Mouse (Mus musculus): ENCODE measurements around the gene Ugt1a6b. TPM values are rescaled to one million over a fixed set of nuclear protein-coding genes. Genes with fewer than 3 reads are reported as not detected.

The Ugt1a6b gene
- polyA plus RNA-seq, 1 experiment from 2014 or later, result 1.0 TPM

GRCm38 (mm10) chr1:88240579-88240978, 137.5 kb downstream of the Ugt1a6b start:
- H3K9ac ChIP-seq, result no peak overlapping the region
- H3K4me1 ChIP-seq, result no peaks in the 10 kb centered on the region
- H3K27me3 ChIP-seq, result no peaks in the 10 kb centered on the region
- 76% methylated on average over 4 of the region's 4 CpGs for WGBS
- H3K27ac ChIP-seq, result no peak overlapping the region
- H3K9me3 ChIP-seq (replicated peaks), result peaks cover 92% of the 10 kb centered on the region
- H3K4me2 ChIP-seq (replicated peaks), result no peak overlapping the region
- peak; percentile 13 for ATAC-seq (ENCODE audit: low FRiP score)
- H3K36me3 ChIP-seq, result no peaks in the 10 kb centered on the region
- no peak overlapping the region for H3K4me3 ChIP-seq

DNA sequence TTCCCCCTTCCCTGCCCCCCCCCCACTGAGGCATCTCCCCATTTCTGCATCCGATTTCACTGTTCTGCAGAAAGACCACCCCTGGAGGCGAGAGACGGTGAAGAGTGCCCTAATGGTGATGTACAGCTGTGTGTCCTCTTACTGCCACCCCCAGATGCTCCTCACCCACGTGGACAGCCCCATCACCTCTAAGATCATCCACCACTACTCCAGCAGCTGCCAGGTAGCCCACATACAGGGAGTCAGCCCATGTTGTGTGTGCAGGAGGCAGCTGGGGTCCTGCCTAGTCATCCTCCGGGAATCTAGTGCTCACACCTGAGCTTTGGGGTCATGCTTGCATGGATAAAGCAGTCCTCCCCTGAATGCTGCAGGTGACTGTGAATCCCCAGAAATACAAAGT, 140.8 kb downstream of the Ugt1a6b start:
- H3K36me3 ChIP-seq, result no peaks in the 10 kb centered on the region
- H3K4me1 ChIP-seq, result no peaks in the 10 kb centered on the region
- 67% methylated on average over 5 of the region's 5 CpGs for WGBS
- no peak overlapping the region for H3K4me3 ChIP-seq
- no peaks in the 10 kb centered on the region for H3K27me3 ChIP-seq
- ATAC-seq (ENCODE audit: low FRiP score), result no peak
- H3K27ac ChIP-seq, result no peak overlapping the region
- H3K4me2 ChIP-seq (replicated peaks), result no peak overlapping the region
- H3K9me3 ChIP-seq (replicated peaks), result peaks cover 94% of the 10 kb centered on the region
- no peak overlapping the region for H3K9ac ChIP-seq

- Histone ChIP-seq H3K27ac (no peak overlapping the region), H3K4me1 (no peaks in the 10 kb centered on the region), H3K27me3 (no peaks in the 10 kb centered on the region), H3K36me3 (no peaks in the 10 kb centered on the region), H3K4me3 (no peak overlapping the region), H3K4me2 (replicated peaks) (no peak overlapping the region), H3K9me3 (replicated peaks) (peaks cover 94% of the 10 kb centered on the region), H3K9ac (no peak overlapping the region)
- WGBS, result 78% methylated on average over 6 of the region's 6 CpGs
- no peak for ATAC-seq (ENCODE audit: low FRiP score)
Observed at GRCm38 (mm10) chr1:88245881-88246280, 142.8 kb downstream of the Ugt1a6b start.

DNA sequence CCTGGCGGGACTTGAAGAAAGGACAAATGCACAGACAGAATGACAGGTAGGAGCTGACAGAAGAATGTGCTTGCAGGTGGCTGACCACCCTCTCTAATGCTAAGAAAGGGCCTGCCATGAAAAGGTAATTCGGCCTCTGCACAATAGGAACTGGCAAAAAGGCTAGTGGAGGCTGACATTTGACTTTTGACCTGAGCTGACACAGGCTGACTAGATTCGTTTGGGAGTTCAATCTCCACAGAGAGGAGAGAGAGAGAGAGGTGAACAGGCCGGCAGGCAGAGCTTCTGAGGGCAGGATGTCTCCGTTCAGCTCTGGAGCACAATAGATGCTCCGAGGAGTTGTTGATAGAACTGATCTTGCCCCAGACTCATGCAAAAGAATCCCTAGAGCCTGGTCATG, 143.3 kb downstream of the Ugt1a6b start:
- no peak overlapping the region for H3K9ac ChIP-seq
- H3K4me3 ChIP-seq, result no peak overlapping the region
- H3K9me3 ChIP-seq (replicated peaks), result peaks cover 94% of the 10 kb centered on the region
- H3K27ac ChIP-seq, result no peak overlapping the region
- H3K4me1 ChIP-seq, result no peaks in the 10 kb centered on the region
- no peak for ATAC-seq (ENCODE audit: low FRiP score)
- H3K36me3 ChIP-seq, result no peaks in the 10 kb centered on the region
- WGBS, result 44% methylated on average over 6 of the region's 6 CpGs
- H3K27me3 ChIP-seq, result no peaks in the 10 kb centered on the region
- no peak overlapping the region for H3K4me2 ChIP-seq (replicated peaks)

- no peak overlapping the region for H3K4me3 ChIP-seq
- H3K36me3 ChIP-seq, result no peaks in the 10 kb centered on the region
- peaks cover 93% of the 10 kb centered on the region for H3K9me3 ChIP-seq (replicated peaks)
- no peaks in the 10 kb centered on the region for H3K4me1 ChIP-seq
- H3K27ac ChIP-seq, result no peak overlapping the region
- WGBS, result 48% methylated on average over 2 of the region's 2 CpGs
- ATAC-seq (ENCODE audit: low FRiP score), result no peak
- H3K27me3 ChIP-seq, result no peaks in the 10 kb centered on the region
- H3K9ac ChIP-seq, result no peak overlapping the region
- H3K4me2 ChIP-seq (replicated peaks), result no peak overlapping the region
Observed at GRCm38 (mm10) chr1:88247660-88248059, 144.6 kb downstream of the Ugt1a6b start.

GRCm38 (mm10) chr1:88248658-88249057, 145.6 kb downstream of the Ugt1a6b start:
- WGBS, result 71% methylated on average over 4 of the region's 4 CpGs
- no peak for ATAC-seq (ENCODE audit: low FRiP score)

GRCm38 (mm10) chr1:88249596-88249995, 146.5 kb downstream of the Ugt1a6b start:
- ATAC-seq (ENCODE audit: low FRiP score), result no peak
- H3K9ac ChIP-seq, result no peak overlapping the region
- no peak overlapping the region for H3K4me3 ChIP-seq
- H3K4me1 ChIP-seq, result no peaks in the 10 kb centered on the region
- H3K9me3 ChIP-seq (replicated peaks), result peaks cover 93% of the 10 kb centered on the region
- H3K36me3 ChIP-seq, result no peaks in the 10 kb centered on the region
- H3K4me2 ChIP-seq (replicated peaks), result no peak overlapping the region
- WGBS, result 77% methylated on average over 7 of the region's 7 CpGs
- no peak overlapping the region for H3K27ac ChIP-seq
- H3K27me3 ChIP-seq, result no peaks in the 10 kb centered on the region

More at GRCm38 (mm10) chr1:88248658-88249057, 145.6 kb downstream of the Ugt1a6b start:
- Histone ChIP-seq H3K9me3 (replicated peaks) (peaks cover 92% of the 10 kb centered on the region), H3K4me3 (no peak overlapping the region), H3K4me1 (no peaks in the 10 kb centered on the region), H3K27me3 (no peaks in the 10 kb centered on the region), H3K4me2 (replicated peaks) (no peak overlapping the region), H3K36me3 (no peaks in the 10 kb centered on the region), H3K9ac (no peak overlapping the region), H3K27ac (no peak overlapping the region)

DNA sequence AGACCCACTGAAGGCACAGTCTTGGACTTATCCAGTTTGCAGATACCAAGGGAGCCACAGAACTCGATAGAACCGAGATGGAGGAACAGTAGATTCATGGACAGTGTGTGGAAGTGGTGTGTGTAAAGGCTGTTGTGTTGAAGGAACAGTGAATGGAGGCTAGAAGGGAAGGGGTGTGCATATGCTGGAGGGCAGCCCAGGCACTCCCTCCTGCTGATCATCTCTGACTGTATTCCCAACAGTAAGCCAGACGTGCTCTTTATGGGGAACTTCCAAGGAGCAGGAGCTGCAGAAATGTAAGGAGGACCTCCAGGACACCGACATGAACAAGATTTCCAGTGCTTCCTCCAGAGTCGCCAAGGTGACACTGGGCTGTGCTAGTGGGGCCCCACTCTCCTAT, 147.0 kb downstream of the Ugt1a6b start:
- Histone ChIP-seq H3K9ac (no peak overlapping the region), H3K27me3 (no peaks in the 10 kb centered on the region), H3K4me3 (no peak overlapping the region), H3K27ac (no peak overlapping the region), H3K36me3 (no peaks in the 10 kb centered on the region), H3K9me3 (replicated peaks) (peaks cover 93% of the 10 kb centered on the region), H3K4me2 (replicated peaks) (no peak overlapping the region), H3K4me1 (no peaks in the 10 kb centered on the region)
- no peak for ATAC-seq (ENCODE audit: low FRiP score)
- 81% methylated on average over 5 of the region's 5 CpGs for WGBS

DNA sequence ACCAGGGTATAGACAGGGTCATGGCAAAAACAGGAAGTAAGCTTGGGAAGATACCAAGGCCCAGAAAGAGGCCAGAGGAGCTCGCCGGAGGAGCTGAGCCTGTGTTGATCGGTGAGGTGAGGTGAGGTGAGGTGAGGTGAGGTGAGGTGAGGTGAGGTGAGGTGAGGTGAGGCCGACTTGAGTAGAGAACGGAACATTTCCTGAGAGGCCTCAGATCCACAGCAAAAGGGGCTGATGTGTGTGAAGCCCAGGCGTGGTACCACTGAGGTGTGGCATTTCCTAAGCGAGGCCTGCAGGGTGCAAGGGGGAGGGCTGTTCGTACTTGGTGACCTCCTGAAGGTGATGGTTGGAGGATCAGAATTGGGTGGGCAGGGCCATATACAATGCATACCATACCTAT, 150.1 kb downstream of the Ugt1a6b start:
- H3K4me1 ChIP-seq, result no peaks in the 10 kb centered on the region
- no peak overlapping the region for H3K4me3 ChIP-seq
- H3K27me3 ChIP-seq, result no peaks in the 10 kb centered on the region
- no peak overlapping the region for H3K4me2 ChIP-seq (replicated peaks)
- no peaks in the 10 kb centered on the region for H3K36me3 ChIP-seq
- WGBS, result 72% methylated on average over 8 of the region's 8 CpGs
- no peak overlapping the region for H3K9ac ChIP-seq
- ATAC-seq (ENCODE audit: low FRiP score), result no peak
- peaks cover 93% of the 10 kb centered on the region for H3K9me3 ChIP-seq (replicated peaks)
- no peak overlapping the region for H3K27ac ChIP-seq

DNA sequence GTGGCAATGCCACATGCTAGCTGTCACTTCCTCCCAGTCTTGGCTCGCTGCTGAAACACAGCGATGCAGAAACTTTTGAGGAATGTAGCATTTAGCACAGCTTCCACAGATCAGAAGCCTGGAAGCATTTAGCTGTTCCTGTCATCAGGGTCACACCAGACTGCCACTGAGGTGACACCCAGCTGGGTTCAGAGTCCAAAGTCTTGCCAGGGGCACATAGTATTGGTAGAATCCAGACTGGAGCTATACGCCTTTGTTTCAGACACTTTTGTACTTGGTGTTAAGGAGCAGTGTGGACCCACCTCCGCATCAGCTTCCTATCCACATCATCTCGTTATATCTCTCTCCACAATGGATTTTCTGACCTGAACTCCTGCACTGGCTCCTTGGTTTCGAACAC, 150.5 kb downstream of the Ugt1a6b start:
- no peak for ATAC-seq (ENCODE audit: low FRiP score)
- WGBS, result 74% methylated on average over 6 of the region's 6 CpGs
- H3K4me3 ChIP-seq, result no peak overlapping the region
- H3K36me3 ChIP-seq, result no peaks in the 10 kb centered on the region
- H3K4me2 ChIP-seq (replicated peaks), result no peak overlapping the region
- no peaks in the 10 kb centered on the region for H3K27me3 ChIP-seq
- H3K4me1 ChIP-seq, result no peaks in the 10 kb centered on the region
- H3K9me3 ChIP-seq (replicated peaks), result peaks cover 92% of the 10 kb centered on the region
- H3K9ac ChIP-seq, result no peak overlapping the region
- no peak overlapping the region for H3K27ac ChIP-seq

DNA sequence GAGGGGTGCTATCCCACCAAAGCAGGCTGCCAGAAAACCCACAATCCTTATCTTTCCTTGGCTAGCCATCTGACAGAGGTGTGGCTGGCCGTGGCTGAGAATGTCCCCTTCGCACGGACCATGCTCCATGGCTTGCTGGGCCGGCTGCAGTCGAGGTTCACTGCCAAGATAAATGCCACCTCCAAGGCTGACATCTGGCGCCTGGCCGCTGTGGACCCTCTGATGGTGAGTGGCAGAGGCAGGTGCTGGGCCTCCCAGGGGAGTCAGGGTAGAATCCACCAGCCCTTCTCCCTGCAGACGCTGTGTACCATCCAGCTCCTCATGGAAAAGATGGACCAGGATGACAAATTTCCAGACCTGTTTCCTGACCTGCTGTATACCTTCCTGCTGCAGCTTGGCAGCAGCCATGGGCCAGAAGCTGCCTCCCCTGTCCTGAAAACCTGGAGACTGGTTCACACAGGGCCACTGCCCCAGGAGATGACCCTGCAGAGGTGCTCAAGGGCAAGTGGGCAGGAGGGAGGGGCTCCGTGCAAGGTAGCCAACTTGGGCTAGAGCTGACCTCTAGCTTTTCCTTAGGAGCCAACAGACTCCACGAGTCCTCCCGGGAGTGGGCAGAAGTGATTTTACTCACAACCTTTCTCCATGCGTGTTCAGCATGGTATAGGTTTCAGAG, 151.9 kb downstream of the Ugt1a6b start:
- Histone ChIP-seq H3K27ac (no peak overlapping the region), H3K27me3 (no peaks in the 10 kb centered on the region), H3K4me3 (no peak overlapping the region), H3K4me1 (no peaks in the 10 kb centered on the region), H3K36me3 (peaks cover 7% of the 10 kb centered on the region), H3K4me2 (replicated peaks) (no peak overlapping the region), H3K9me3 (replicated peaks) (peaks cover 87% of the 10 kb centered on the region), H3K9ac (no peak overlapping the region)
- WGBS, result 86% methylated on average over 12 of the region's 12 CpGs
- ATAC-seq (ENCODE audit: low FRiP score), result peak; percentile 2; the same call in 1 of the 2 replicates

- no peaks in the 10 kb centered on the region for H3K4me1 ChIP-seq
- H3K9ac ChIP-seq, result no peak overlapping the region
- ATAC-seq (ENCODE audit: low FRiP score), result peak; percentile 3; the same call in 1 of the 2 replicates
- H3K9me3 ChIP-seq (replicated peaks), result peaks cover 86% of the 10 kb centered on the region
- 55% methylated on average over 2 of the region's 2 CpGs for WGBS
- H3K27ac ChIP-seq, result no peak overlapping the region
- peaks cover 13% of the 10 kb centered on the region for H3K36me3 ChIP-seq
- no peak overlapping the region for H3K4me3 ChIP-seq
- no peak overlapping the region for H3K4me2 ChIP-seq (replicated peaks)
- H3K27me3 ChIP-seq, result no peaks in the 10 kb centered on the region
Observed at GRCm38 (mm10) chr1:88255466-88255857, 152.4 kb downstream of the Ugt1a6b start.

GRCm38 (mm10) chr1:88255989-88256754, 153.1 kb downstream of the Ugt1a6b start:
- WGBS, result 82% methylated on average over 13 of the region's 13 CpGs
- Histone ChIP-seq H3K36me3 (peaks cover 20% of the 10 kb centered on the region), H3K4me2 (replicated peaks) (no peak overlapping the region), H3K27me3 (no peaks in the 10 kb centered on the region), H3K27ac (no peak overlapping the region), H3K4me3 (no peak overlapping the region), H3K9ac (no peak overlapping the region), H3K4me1 (no peaks in the 10 kb centered on the region), H3K9me3 (replicated peaks) (peaks cover 79% of the 10 kb centered on the region)
- no peak for ATAC-seq (ENCODE audit: low FRiP score)
